Mouse (Mus musculus) frontal cortex, adult (tissue): ENCODE measurements around the gene Dtl.
"Not testable (repeated sequence)": the region's sequence is repeated elsewhere in the genome, so short reads cannot be mapped to it uniquely, and the experiment has no call there.

Experiments
- ATAC-seq: cut with Nextera tagmentation; 2 replicates; pipeline ENCODE4 v1.9.2; 2017; ENCODE audit warnings: mild to moderate bottlenecking, moderate library complexity, mixed read lengths; ENCODE audit not compliant: low TSS enrichment

Dtl gene

DNA sequence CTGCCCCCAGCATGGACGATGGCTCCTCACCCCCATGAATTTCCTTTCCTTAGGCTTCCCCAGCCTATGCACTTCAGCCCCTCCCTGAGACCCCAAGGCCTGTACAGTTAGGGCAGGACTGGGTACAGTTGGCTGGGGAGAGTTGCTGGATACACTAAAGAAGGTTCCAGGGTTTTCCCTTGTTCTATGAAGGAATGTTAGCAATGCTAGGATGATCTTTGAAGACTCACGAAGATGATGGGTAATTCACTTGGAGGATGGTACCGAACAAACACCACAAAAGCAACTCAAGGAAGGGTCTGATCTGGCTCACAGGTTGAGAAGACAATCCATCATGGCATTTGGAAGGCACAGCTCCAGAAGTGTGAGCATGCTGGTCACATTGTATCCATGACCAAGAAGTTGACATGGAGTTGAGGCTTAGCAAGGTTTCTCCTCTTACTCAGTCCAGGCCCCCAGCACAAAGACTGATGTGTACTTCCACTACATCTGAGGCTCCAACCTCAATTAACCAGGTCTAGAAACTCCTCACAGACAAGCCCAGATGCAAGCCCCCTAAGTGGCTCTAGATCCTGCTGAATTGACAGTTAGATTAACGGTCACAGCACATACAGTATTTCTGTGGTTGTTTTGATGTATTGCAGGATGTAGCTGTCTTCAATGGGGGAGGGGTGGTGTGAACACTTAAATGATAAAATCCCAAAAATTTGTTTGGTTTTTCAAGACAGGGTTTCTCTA, 55.8 kb downstream of the Dtl start:
- ATAC-seq = no peak

- ATAC-seq = no peak
Measured at GRCm38 (mm10) chr1:191518911-191519310, 56.4 kb downstream of the Dtl start.

GRCm38 (mm10) chr1:191517969-191518368, 57.4 kb downstream of the Dtl start:
- no peak for ATAC-seq

- ATAC-seq = no peak
Measured at GRCm38 (mm10) chr1:191517056-191517455, 58.3 kb downstream of the Dtl start.

DNA sequence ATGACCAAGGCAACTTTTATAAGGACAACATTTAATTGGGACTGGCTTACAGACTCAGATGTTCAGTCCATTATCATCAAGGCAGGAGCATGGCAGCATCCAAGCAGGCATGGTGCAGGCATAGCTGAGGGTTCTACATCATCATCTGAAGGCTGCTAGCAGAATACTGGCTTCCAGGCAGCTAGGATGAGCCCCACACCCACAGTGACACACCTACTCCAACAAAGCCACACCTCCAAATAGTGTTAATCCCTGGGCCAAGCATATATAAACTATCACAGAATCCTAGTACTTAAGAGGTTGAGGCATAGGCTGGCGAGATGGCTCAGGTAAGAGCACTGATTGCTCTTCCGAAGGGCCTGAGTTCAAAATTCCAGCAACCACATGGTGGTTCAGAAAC, 59.0 kb downstream of the Dtl start:
- not testable (repeated sequence) for ATAC-seq

GRCm38 (mm10) chr1:191513195-191513594, 62.1 kb downstream of the Dtl start:
- peak; percentile 57; the same call in 1 of the 2 replicates for ATAC-seq

DNA sequence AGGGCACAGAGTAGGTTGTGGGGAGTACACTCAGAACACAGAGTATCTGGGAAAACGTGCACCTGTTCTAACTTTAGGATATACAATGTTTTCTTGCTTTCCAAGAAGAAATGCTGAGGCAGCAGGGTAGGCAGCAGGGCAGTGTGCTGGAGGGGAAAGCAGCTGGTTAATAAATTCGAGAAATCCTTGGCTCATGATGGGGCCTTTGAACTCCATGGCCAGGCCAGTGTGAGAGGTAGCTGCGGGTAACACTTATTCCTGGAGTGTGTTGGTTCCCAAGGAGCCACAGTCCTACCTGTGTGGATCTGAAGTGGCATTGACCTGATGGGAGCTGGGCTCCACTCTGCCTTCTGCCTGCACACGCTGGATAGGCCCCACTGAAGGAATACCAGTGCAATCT, 63.0 kb downstream of the Dtl start:
- ATAC-seq = no peak

- no peak for ATAC-seq
Measured at GRCm38 (mm10) chr1:191511503-191511902, 63.8 kb downstream of the Dtl start.

- no peak for ATAC-seq
Measured at GRCm38 (mm10) chr1:191509865-191510264, 65.5 kb downstream of the Dtl start.

GRCm38 (mm10) chr1:191509131-191509530, 66.2 kb downstream of the Dtl start:
- ATAC-seq = no peak

DNA sequence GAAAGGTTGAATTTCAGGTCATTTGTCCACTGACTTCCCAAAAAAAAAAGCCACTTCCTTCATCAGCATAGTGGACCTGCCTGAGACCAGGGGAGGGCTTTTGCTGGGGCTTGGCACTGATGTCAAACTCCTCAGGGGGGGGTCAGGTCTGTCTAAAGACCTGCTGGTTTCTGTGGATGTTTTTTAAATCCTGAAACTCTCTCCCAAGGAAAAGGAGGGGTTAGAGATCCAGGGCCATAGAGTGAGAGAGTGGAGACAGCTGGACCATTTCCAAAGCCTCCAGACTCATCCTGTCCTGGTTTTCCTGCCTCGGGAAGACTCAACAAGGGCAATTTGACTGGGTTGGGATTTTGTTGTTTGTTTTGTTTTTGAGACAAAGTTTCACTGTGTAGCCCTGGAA, 68.6 kb downstream of the Dtl start:
- ATAC-seq = no peak

DNA sequence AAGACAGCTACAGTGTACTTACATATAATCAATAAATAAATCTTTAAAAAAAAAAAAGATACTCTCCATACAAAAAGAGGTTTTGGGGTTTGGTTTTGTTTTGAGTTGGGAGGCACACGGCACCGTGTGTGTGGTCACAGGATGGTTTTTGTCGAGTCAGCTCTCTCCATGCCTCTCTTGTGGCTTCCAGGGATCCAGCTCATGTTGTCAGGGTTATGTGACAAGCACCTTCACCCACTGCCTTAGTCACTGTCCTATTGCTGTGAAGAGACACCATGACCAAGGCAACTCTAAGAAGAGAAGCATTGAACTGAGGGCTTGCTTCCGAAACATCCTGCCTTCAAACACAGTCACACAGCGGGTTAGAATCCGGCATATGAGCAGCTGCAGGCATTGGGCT, 75.7 kb downstream of the Dtl start:
- ATAC-seq = no peak

- ATAC-seq = no peak
Measured at GRCm38 (mm10) chr1:191498271-191498955, 76.9 kb downstream of the Dtl start.

GRCm38 (mm10) chr1:191496676-191497075, 78.7 kb downstream of the Dtl start:
- ATAC-seq = no peak

GRCm38 (mm10) chr1:191495051-191495467, 80.3 kb downstream of the Dtl start:
- no peak for ATAC-seq

- ATAC-seq = no peak
Measured at GRCm38 (mm10) chr1:191494303-191494655, 81.1 kb downstream of the Dtl start.

DNA sequence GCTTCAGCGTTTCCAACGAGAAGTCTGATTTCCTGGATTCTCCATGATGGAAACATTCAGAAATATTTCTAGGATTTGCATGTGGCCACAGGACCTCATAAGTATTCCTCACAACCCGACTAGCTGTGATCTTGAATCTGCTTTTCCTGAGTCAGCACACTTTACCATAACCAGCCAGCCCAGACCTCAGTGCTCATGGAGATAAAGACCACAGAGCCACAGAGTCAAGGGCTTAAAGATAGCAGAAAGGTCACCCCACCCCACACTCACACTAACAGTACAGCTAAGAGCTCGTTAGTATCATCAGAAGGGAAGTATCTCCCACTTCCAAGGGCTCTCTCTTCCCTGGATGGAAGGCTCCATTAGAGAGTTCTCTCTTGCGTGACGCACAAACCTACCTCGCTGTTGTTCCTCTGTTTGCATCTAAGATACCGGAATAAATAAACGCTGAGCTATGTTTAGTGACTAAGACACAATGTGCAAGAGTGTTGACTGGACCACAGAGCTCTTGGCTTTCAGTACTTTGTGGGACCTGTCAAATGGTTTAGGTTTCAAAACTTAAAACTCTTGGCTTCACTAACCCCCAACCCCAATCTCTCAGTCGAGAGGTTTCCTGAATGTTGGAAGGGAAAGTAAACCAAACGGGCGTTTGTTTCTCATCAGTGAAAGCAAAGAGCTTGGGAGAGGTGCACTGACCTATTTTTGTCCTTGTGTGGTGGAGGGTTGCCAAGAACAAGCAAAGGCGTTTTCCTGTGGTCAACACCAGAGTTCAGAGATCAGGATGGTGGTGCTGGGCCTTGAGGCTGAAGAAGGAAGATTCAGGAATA, 81.7 kb downstream of the Dtl start:
- ATAC-seq = no peak

- no peak for ATAC-seq
Measured at GRCm38 (mm10) chr1:191490446-191490845, 84.9 kb downstream of the Dtl start.
